Mouse (Mus musculus) neural tube, embryonic 13.5 days (tissue): ENCODE measurements around the gene Dnah7c. TPM values are rescaled to one million over a fixed set of nuclear protein-coding genes. Genes with fewer than 3 reads are reported as not detected.

ENCODE experiments used
- ATAC-seq: fragments of 200-750 bp; cut with Nextera tagmentation; 2 replicates; pipeline ENCODE4 v1.8.0; 2017; ENCODE audit warnings: low read depth, mild to moderate bottlenecking, moderate TSS enrichment, moderate library complexity
- H3K27ac ChIP-seq: fragments of 300-500 bp; sonication (generic); replicated peaks from 2 replicates; pipeline ENCODE4 v1.5.1; 2015; ENCODE audit warnings: moderate library complexity, mild to moderate bottlenecking, inconsistent platforms
- H3K27me3 ChIP-seq: fragments of 300-500 bp; sonication (generic); 2 replicates; pipeline ENCODE4 v1.6.1; 2015; ENCODE audit warnings: mild to moderate bottlenecking, inconsistent platforms
- H3K36me3 ChIP-seq: fragments of 300-500 bp; sonication (generic); 2 replicates; pipeline ENCODE4 v1.6.1; 2015; ENCODE audit warnings: mild to moderate bottlenecking, inconsistent platforms
- H3K4me1 ChIP-seq: fragments of 300-500 bp; sonication (generic); replicated peaks from 2 replicates; pipeline ENCODE4 v1.6.1; 2015; ENCODE audit warnings: inconsistent platforms
- H3K4me2 ChIP-seq: fragments of 300-500 bp; sonication (generic); 2 replicates; pipeline ENCODE4 v1.6.1; 2015; ENCODE audit warnings: inconsistent platforms, mild to moderate bottlenecking, moderate library complexity
- H3K4me3 ChIP-seq: fragments of 300-500 bp; sonication (generic); 2 replicates; pipeline ENCODE4 v1.5.1; 2015; ENCODE audit warnings: mild to moderate bottlenecking, inconsistent platforms
- H3K9ac ChIP-seq: fragments of 300-500 bp; sonication (generic); 2 replicates; pipeline ENCODE4 v1.6.1; 2015; ENCODE audit warnings: moderate library complexity, mild to moderate bottlenecking, inconsistent platforms
- H3K9me3 ChIP-seq: fragments of 300-500 bp; sonication (generic); 2 replicates; pipeline ENCODE4 v1.6.1; 2016; ENCODE audit warnings: inconsistent platforms
- WGBS: fragments of 180-500 bp; shearing (Covaris S2); methylation state at CpG from one replicate; pipeline ENCODE4 v1.1.7; 2015; 5-methylcytosine and 5-hydroxymethylcytosine counted together
- polyA plus RNA-seq: library from polyadenylated mRNA; unstranded; fragments of >200 nt; fragmentation: Nextera tagmentation; extraction: Ambion mirVana; gene quantifications from 2 replicates; pipeline ENCODE4 v1.2.1, GENCODE M21; 2015

Dnah7c gene
- polyA plus RNA-seq, 1 experiment from 2014 or later = 0.13 TPM

GRCm38 (mm10) chr1:46845221-46845620 lies 419.8 kb downstream of the Dnah7c start:
- Histone ChIP-seq H3K27me3 (no peaks in the 10 kb centered on the region), H3K4me1 (peaks cover 18% of the 10 kb centered on the region), H3K9me3 (no peaks in the 10 kb centered on the region), H3K27ac (no peak overlapping the region; the same call in 1 of the 2 replicates), H3K4me3 (no peak overlapping the region), H3K36me3 (no peaks in the 10 kb centered on the region), H3K4me2 (no peak overlapping the region), H3K9ac (no peak overlapping the region)
- no peak for ATAC-seq
- WGBS = 35% methylated on average over 5 of the region's 5 CpGs

GRCm38 (mm10) chr1:46849758-46850157 lies 424.4 kb downstream of the Dnah7c start:
- no peaks in the 10 kb centered on the region for H3K27me3 ChIP-seq
- H3K9ac ChIP-seq = no peak overlapping the region
- peak overlapping the region; percentile 84; the same call in 1 of the 2 replicates for H3K4me2 ChIP-seq
- H3K36me3 ChIP-seq = no peaks in the 10 kb centered on the region
- 59% methylated on average over 1 of the region's 1 CpGs for WGBS
- H3K9me3 ChIP-seq = no peaks in the 10 kb centered on the region
- H3K4me1 ChIP-seq = peaks cover 42% of the 10 kb centered on the region
- 0 out of 2 replicates have a peak overlapping the region, but pooled peaks have one; percentile 46 for H3K27ac ChIP-seq
- ATAC-seq = no peak
- H3K4me3 ChIP-seq = no peak overlapping the region

GRCm38 (mm10) chr1:46851586-46851985 lies 426.2 kb downstream of the Dnah7c start:
- Histone ChIP-seq H3K36me3 (no peaks in the 10 kb centered on the region), H3K27me3 (no peaks in the 10 kb centered on the region), H3K9ac (peak overlapping the region; percentile 49), H3K4me3 (peak overlapping the region; percentile 89), H3K9me3 (no peaks in the 10 kb centered on the region), H3K4me2 (peak overlapping the region; percentile 84), H3K27ac (peak overlapping the region; percentile 23; the same call in 1 of the 2 replicates), H3K4me1 (peaks cover 36% of the 10 kb centered on the region)
- WGBS = 68% methylated on average over 4 of the region's 4 CpGs
- no peak for ATAC-seq

DNA sequence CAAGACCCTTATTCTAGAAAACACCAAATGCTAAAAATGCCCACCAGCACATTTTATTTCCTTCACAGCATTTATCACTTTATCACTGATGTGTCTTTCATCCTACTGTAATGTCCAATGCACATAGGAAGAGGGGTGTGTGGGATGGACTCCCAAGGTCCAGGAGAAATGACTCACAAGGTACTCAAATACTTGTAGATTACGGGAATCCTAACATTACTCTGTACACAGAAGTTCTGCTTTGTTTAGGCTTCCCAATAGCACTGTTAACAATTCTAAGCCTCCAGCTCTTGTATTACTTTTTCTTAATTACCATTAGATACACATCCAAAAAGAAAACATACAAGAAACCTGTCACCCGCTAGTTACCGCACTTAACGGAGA lies 426.8 kb downstream of the Dnah7c start:
- 2% methylated on average over 4 of the region's 4 CpGs for WGBS
- peak overlapping the region; percentile 89 for H3K4me3 ChIP-seq
- H3K9me3 ChIP-seq = no peaks in the 10 kb centered on the region
- H3K9ac ChIP-seq = peak overlapping the region; percentile 99
- H3K27me3 ChIP-seq = no peaks in the 10 kb centered on the region
- ATAC-seq = no peak
- H3K4me1 ChIP-seq = peaks cover 36% of the 10 kb centered on the region
- peak overlapping the region; percentile 84 for H3K4me2 ChIP-seq
- no peaks in the 10 kb centered on the region for H3K36me3 ChIP-seq
- H3K27ac ChIP-seq = peak overlapping the region; percentile 100

- no peaks in the 10 kb centered on the region for H3K36me3 ChIP-seq
- peak overlapping the region; percentile 100 for H3K27ac ChIP-seq
- H3K4me3 ChIP-seq = peak overlapping the region; percentile 89
- peak overlapping the region; percentile 99 for H3K9ac ChIP-seq
- H3K4me1 ChIP-seq = peaks cover 36% of the 10 kb centered on the region
- no peaks in the 10 kb centered on the region for H3K9me3 ChIP-seq
- no peaks in the 10 kb centered on the region for H3K27me3 ChIP-seq
- peak overlapping the region; percentile 84 for H3K4me2 ChIP-seq
- peak; percentile 51 for ATAC-seq
- WGBS = under 1% methylated on average over 67 of the region's 75 CpGs
These were observed 427.3 kb downstream of the Dnah7c start for GRCm38 (mm10) chr1:46852600-46853272.

GRCm38 (mm10) chr1:46853317-46854035 lies 428.1 kb downstream of the Dnah7c start:
- Histone ChIP-seq H3K4me3 (peak overlapping the region; percentile 89), H3K9ac (peak overlapping the region; percentile 99), H3K9me3 (no peaks in the 10 kb centered on the region), H3K36me3 (no peaks in the 10 kb centered on the region), H3K27me3 (no peaks in the 10 kb centered on the region), H3K4me1 (peaks cover 36% of the 10 kb centered on the region), H3K4me2 (peak overlapping the region; percentile 84), H3K27ac (peak overlapping the region; percentile 100)
- peak; percentile 96 for ATAC-seq
- under 1% methylated on average over 86 of the region's 86 CpGs for WGBS

DNA sequence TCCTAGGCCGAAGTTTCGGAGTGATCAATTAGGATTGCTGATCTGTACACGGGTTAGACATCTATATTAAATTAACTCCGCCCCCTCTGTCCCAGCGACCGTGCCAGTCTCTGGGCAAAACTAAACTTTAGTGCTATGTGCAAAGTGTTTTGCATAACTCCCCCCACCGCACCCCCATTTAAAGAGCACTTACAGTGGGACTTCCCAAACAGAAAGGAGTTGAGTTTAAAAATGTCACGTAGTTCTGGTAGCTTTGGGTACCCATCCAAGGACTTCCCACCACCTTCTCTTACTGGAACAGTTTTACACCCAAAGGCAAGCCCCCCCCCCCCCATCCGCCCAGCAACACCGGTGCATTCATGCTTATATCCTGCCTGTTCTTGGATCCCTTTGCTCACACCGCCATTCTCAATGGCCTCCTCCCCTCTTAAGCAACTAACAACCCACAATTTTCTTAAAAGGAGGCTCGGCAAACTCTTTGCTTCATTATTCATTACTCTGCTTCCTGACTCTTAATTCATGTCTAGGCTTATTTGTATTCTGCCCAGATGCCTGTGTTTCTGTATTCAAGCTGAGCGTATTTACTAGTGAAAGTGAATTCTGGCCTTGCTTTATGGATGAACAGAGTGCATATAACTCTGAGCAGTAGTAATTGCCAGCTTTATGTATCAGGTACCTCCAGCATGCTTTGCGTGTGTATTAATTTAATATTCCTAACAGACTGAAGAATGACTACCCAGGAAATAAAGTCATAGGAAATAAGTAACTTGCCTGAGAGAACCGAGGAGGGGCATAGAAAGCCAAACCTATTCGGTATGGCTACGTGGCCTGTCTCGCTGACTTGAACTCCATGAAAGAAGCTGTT lies 428.9 kb downstream of the Dnah7c start:
- H3K36me3 ChIP-seq = no peaks in the 10 kb centered on the region
- ATAC-seq = no peak; the same call in none of the 2 replicates
- H3K4me2 ChIP-seq = peak overlapping the region; percentile 57
- H3K4me3 ChIP-seq = peak overlapping the region; percentile 89
- peak overlapping the region; percentile 100 for H3K27ac ChIP-seq
- H3K4me1 ChIP-seq = peaks cover 36% of the 10 kb centered on the region
- no peaks in the 10 kb centered on the region for H3K9me3 ChIP-seq
- peak overlapping the region; percentile 99 for H3K9ac ChIP-seq
- WGBS = 27% methylated on average over 18 of the region's 18 CpGs
- no peaks in the 10 kb centered on the region for H3K27me3 ChIP-seq

- Histone ChIP-seq H3K4me2 (no peak overlapping the region), H3K9me3 (no peaks in the 10 kb centered on the region), H3K27ac (no peak overlapping the region), H3K27me3 (no peaks in the 10 kb centered on the region), H3K4me3 (no peak overlapping the region), H3K9ac (no peak overlapping the region), H3K36me3 (no peaks in the 10 kb centered on the region), H3K4me1 (peaks cover 19% of the 10 kb centered on the region)
- 56% methylated on average over 4 of the region's 4 CpGs for WGBS
- ATAC-seq = no peak
These were observed 431.1 kb downstream of the Dnah7c start for GRCm38 (mm10) chr1:46856498-46856897.
